Mouse (Mus musculus) lung, embryonic 14.5 days (tissue): ENCODE measurements at regions not wholly inside any gene's neighbourhood (a gene's known extent, or its start where the extent isn't known, plus 50 kb on each side); places are given as distances from the start of the nearest gene placed in this dataset.

Experiments
- ATAC-seq: fragments of 200-750 bp; cut with Nextera tagmentation; 2 replicates; pipeline ENCODE4 v1.8.0; 2017; ENCODE audit warnings: mild to moderate bottlenecking, moderate TSS enrichment, moderate library complexity; ENCODE audit not compliant: insufficient read depth
- DNase-seq: peaks from one replicate; pipeline ENCODE4 v3.0.0-alpha.2; 2015
- H3K27ac ChIP-seq: fragments of 300-500 bp; sonication (generic); 2 replicates; pipeline ENCODE4 v1.5.1; 2014; ENCODE audit warnings: low read depth, mild to moderate bottlenecking, moderate library complexity
- H3K27me3 ChIP-seq: fragments of 300-500 bp; sonication (generic); 2 replicates; pipeline ENCODE4 v1.6.1; 2014; ENCODE audit warnings: low read length, control low read depth; ENCODE audit not compliant: insufficient read depth
- H3K36me3 ChIP-seq: fragments of 300-500 bp; sonication (generic); 2 replicates; pipeline ENCODE4 v1.6.1; 2014; ENCODE audit warnings: control low read depth; ENCODE audit not compliant: insufficient read depth
- H3K4me1 ChIP-seq: fragments of 300-500 bp; sonication (generic); 2 replicates; pipeline ENCODE4 v1.6.1; 2014; ENCODE audit warnings: antibody characterized with exemption, control low read depth; ENCODE audit not compliant: insufficient read depth
- H3K4me2 ChIP-seq: fragments of 300-500 bp; sonication (generic); 2 replicates; pipeline ENCODE4 v1.6.1; 2014; ENCODE audit warnings: mild to moderate bottlenecking
- H3K4me3 ChIP-seq: fragments of 300-500 bp; sonication (generic); 2 replicates; pipeline ENCODE4 v1.5.1; 2014; ENCODE audit warnings: low read depth, low read length
- H3K9ac ChIP-seq: fragments of 300-500 bp; sonication (generic); 2 replicates; pipeline ENCODE4 v1.6.1; 2014
- H3K9me3 ChIP-seq: fragments of 300-500 bp; sonication (generic); 2 replicates; pipeline ENCODE4 v1.6.1; 2016; ENCODE audit warnings: low read depth, low read length, control low read depth
- CTCF ChIP-seq: IDR thresholded peaks from 2 replicates; pipeline ENCODE4 v1.5.1; 2016; ENCODE audit warnings: antibody characterized with exemption, low read depth
- WGBS: fragments of 180-500 bp; shearing (Covaris S2); extraction: QIAGEN DNeasy Blood & Tissue Kit; methylation state at CpG from one replicate; pipeline ENCODE4 v1.1.7; 2014; 5-methylcytosine and 5-hydroxymethylcytosine counted together

DNA sequence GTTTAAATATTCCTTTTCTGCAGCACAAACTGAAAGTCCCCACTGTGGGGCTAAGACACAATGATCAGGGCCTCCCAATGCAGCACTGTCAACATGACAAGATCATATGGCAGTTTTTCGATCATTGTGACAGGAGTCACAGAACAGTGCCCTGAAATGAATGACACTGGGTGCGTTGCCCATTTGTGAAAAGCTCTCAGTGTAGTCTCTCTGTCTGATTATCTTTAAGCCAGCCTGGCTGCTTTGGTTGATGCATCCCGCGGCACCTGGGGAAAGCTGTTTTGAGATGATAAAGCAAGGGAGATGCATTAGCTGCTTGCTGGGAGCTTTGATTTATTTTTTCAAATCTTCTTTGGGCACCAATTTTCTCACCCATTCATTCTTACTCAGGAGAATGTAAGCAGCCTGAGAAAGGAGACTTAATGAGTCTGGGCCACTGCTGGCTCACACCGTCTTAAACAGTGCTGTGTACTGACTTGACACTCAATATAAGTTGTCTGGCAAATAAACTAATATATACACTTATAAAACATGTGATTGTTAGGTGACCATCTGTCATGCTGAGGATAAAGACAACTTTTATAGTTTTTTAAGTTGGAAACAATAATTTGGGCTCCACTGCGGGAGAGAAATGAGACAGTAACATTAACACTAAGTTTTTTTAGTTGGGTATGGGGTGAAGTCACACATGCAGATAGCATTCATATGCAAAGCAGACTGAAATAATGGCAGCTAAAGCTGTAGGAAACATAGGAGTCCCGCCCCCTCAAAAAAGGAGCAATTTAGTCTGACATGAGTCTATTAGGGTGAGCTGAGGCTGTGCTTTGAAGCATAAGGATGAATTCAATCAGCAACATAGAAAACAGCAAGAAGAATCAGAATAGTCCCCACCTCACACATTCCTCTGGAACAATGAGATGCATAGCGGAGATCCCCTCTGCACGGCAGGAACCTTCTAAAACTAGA, 276.0 kb downstream of the Kcns3 start:
- H3K36me3 ChIP-seq: no peaks in the 10 kb centered on the region
- TF ChIP-seq CTCF: no peak
- H3K27me3 ChIP-seq: no peaks in the 10 kb centered on the region
- H3K4me1 ChIP-seq: no peaks in the 10 kb centered on the region
- 53% methylated on average over 9 of the region's 9 CpGs for WGBS
- H3K4me2 ChIP-seq: no peak overlapping the region
- DNase-seq (no peak), ATAC-seq (no peak)
- no peaks in the 10 kb centered on the region for H3K9me3 ChIP-seq
- H3K27ac ChIP-seq: no peak overlapping the region
- no peak overlapping the region for H3K9ac ChIP-seq
- H3K4me3 ChIP-seq: no peak overlapping the region

GRCm38 (mm10) chr12:10873716-10874401, 277.0 kb downstream of the Kcns3 start:
- H3K27ac ChIP-seq: no peak overlapping the region
- H3K9ac ChIP-seq: no peak overlapping the region
- DNase-seq (no peak), ATAC-seq (no peak)
- no peak overlapping the region for H3K4me3 ChIP-seq
- H3K27me3 ChIP-seq: no peaks in the 10 kb centered on the region
- H3K4me2 ChIP-seq: no peak overlapping the region
- no peaks in the 10 kb centered on the region for H3K36me3 ChIP-seq
- no peaks in the 10 kb centered on the region for H3K9me3 ChIP-seq
- WGBS: 74% methylated on average over 4 of the region's 4 CpGs
- no peak for TF ChIP-seq CTCF
- no peaks in the 10 kb centered on the region for H3K4me1 ChIP-seq

DNA sequence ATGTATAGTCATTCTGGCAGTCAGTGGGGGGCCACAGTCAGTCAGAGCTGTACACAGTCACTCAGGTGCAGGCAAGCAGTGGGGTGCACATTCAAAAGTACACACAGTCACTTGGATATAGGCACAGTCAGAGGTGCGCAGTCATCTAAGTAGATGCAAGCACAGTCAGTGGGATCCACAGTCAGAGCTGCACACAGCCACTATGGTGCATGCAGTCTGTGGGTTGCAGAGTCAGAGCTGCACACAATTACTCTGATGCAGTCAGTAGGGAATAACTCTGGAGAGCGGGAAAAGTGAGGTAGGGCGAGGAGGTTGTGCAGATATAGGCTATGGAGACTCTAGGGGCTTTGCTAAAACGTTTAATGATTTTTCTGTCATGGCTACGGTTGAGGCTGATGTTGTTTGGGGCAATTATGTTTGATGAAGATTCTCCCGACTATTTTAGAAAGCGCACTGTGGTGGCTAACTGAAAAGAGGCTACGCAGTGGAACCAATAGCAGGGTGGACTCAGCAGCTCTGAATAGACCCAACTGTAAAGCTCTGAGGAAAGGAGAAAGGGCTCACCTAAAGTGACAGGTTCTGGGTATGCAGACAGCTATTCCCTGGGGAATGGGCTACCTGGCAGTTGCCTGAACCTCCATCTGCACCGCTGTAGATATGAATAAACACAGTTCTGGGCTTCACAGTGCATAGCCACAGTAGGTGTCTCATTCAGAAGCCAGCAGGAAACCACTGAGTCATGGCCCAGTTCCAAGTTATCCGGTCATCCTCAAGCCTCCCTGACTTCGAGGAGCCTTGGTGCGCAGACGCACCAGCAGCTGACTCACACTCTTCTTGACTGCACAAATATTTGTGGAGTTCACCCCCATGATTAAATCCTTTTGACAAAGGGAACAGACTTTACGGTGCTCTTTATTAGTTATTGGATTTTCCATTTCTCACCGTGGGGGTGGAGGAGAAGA, 282.9 kb downstream of the Kcns3 start:
- 69% methylated on average over 15 of the region's 15 CpGs for WGBS
- Histone ChIP-seq H3K36me3 (no peaks in the 10 kb centered on the region), H3K27me3 (no peaks in the 10 kb centered on the region), H3K9me3 (no peaks in the 10 kb centered on the region), H3K27ac (no peak overlapping the region), H3K4me1 (no peaks in the 10 kb centered on the region), H3K4me2 (no peak overlapping the region), H3K9ac (no peak overlapping the region), H3K4me3 (no peak overlapping the region)
- no peak for ATAC-seq
- TF ChIP-seq CTCF: no peak
- DNase-seq: no peak

DNA sequence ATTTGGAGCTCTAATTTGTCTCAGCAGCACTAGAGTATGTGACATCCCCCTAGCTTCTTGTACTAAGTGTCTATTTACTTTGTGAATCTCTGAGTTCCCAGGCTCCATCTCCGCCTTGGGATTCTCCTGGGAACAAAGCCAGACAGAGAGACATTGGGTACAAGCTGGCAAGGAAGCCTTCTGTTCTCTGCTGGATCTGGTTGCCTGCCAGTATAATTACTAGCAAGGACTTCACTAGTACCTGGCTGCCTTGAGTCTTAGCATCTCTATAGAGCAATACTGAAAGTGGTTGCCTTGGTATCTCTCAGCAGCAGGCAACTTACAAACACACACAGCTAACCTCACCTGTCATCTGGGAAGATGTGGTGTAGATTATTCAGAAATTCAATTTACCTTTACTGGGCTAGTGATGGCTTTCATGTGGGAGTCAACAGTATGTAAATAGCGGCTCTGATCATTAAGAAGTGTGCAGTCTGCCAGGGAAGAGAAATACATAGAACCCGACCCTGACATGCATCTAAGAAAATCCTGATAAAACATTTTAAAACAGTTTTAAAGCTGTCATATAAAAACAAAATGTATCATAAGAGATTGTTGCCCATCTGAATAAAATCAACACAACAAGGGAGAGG, 283.8 kb downstream of the Kcns3 start:
- no peak for DNase-seq
- Histone ChIP-seq H3K4me1 (no peaks in the 10 kb centered on the region), H3K4me3 (no peak overlapping the region), H3K36me3 (no peaks in the 10 kb centered on the region), H3K9ac (no peak overlapping the region), H3K4me2 (no peak overlapping the region), H3K27me3 (no peaks in the 10 kb centered on the region), H3K27ac (no peak overlapping the region), H3K9me3 (no peaks in the 10 kb centered on the region)
- no peak for ATAC-seq
- no peak for TF ChIP-seq CTCF
- 66% methylated on average over 3 of the region's 3 CpGs for WGBS

DNA sequence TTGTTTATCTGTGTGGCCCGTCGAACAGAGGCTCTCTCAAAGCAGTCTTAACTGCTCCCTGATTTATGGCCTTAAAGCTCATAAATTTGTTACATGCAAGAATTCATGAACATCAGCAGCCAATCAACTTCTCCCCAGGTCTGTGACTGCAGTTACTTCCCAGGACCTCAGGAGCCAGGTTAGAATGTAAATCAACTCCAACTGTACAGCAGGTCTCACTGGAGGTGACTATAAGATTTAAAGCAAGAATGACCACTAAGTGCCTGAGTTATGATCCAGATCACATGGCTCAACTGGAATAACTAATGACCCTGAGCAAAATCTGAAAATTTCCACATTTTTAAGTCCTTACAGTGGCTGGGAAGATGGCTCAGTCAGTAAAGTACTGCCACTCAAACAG, 285.6 kb downstream of the Kcns3 start:
- no peak overlapping the region for H3K4me2 ChIP-seq
- no peak for TF ChIP-seq CTCF
- H3K9ac ChIP-seq: no peak overlapping the region
- no peaks in the 10 kb centered on the region for H3K36me3 ChIP-seq
- no peak overlapping the region for H3K27ac ChIP-seq
- ATAC-seq: no peak
- H3K4me1 ChIP-seq: no peaks in the 10 kb centered on the region
- DNase-seq: no peak
- no peaks in the 10 kb centered on the region for H3K9me3 ChIP-seq
- 50% methylated on average over 2 of the region's 2 CpGs for WGBS
- no peak overlapping the region for H3K4me3 ChIP-seq
- H3K27me3 ChIP-seq: no peaks in the 10 kb centered on the region

GRCm38 (mm10) chr12:10820335-10820734, 330.5 kb downstream of the Kcns3 start:
- 93% methylated on average over 2 of the region's 2 CpGs for WGBS
- no peaks in the 10 kb centered on the region for H3K9me3 ChIP-seq
- no peak overlapping the region for H3K27ac ChIP-seq
- no peak for TF ChIP-seq CTCF
- no peak overlapping the region for H3K4me2 ChIP-seq
- H3K4me1 ChIP-seq: no peaks in the 10 kb centered on the region
- no peaks in the 10 kb centered on the region for H3K36me3 ChIP-seq
- no peaks in the 10 kb centered on the region for H3K27me3 ChIP-seq
- no peak overlapping the region for H3K9ac ChIP-seq
- H3K4me3 ChIP-seq: no peak overlapping the region
- DNase-seq: no peak
- no peak for ATAC-seq
